Mouse (Mus musculus) gastrocnemius, postnatal 10 days (tissue): ENCODE results near the gene Avpi1. TPM values are rescaled to one million over a fixed set of nuclear protein-coding genes. Genes with fewer than 3 reads are reported as not detected.

ENCODE experiments used
- DNase-seq: peaks from one replicate; pipeline ENCODE4 v3.0.0; 2021; ENCODE audit warnings: mixed read lengths
- long read RNA-seq, 2 experiments: library from polyadenylated mRNA; stranded (forward); transcript quantifications; one replicate each; pipeline ENCODE4 v2.0.0; 2021
- total RNA-seq, 2 experiments: library from RNA; stranded (reverse); gene quantifications; 2 replicates each; pipeline ENCODE4 v1.2.3; 2021

Avpi1 gene
- total RNA-seq = 10 to 100 TPM in 1 of 2 experiments, 1 to 10 TPM in 1; 8.3 to 10.3 TPM
- long read RNA-seq, experiment 1, transcript Avpi1-201 (3 exons, 1,044 nt) = major isoform, 11 of 13 reads
- long read RNA-seq, experiment 1, partial matches to known transcripts = 2 of 13 reads
- long read RNA-seq, experiment 1, other reads (novel, unspliced or antisense) = 0 of 13 reads
- long read RNA-seq, experiment 2, transcript Avpi1-201 (3 exons, 1,044 nt) = major isoform, 8 of 10 reads
- long read RNA-seq, experiment 2, partial matches to known transcripts = 2 of 10 reads
- long read RNA-seq, experiment 2, other reads (novel, unspliced or antisense) = 0 of 10 reads

DNA sequence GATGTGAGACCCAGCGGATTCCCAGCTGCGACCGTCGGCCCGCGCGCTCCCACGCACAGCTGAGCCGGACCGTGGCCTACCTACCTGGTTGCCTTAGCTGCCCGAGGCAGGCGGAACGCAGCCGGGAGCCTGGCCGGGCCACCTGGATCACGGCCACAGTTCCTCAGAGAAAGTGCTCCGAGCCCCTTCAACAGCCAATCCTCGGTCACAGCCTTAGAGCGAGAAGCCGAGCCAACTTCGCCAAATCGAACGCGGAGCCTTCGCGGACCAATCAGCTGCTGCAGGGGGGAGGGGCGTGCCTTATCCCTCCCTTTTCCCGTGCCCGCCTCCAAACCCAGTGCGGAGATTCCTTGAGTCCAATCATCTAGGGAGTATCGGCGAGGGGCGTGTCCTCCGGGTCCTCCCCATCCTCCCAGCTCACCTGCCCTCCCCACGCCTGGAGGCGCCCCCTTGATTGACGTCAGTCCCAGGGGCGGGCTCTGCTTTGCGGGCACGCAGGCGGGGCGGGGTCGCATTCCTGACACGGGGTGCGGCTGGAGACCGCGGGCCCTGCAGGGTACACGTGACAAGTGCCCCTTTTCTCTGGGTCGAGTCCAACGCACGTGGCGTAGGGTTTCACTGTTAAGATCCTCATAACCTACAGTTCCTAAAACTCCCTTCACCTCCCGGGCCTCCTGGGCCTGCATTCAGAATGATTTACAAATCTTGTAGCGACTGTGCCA, at the start of gene Avpi1:
Gene Avpi1, minus strand, starts transcription at position 273 of the 722 bp plus-strand sequence.
- peak; percentile 92 for DNase-seq

- no peak for DNase-seq
These were observed 48.6 kb upstream of the Avpi1 start for GRCm38 (mm10) chr19:42177461-42177860.

- DNase-seq = no peak
These were observed 48.0 kb upstream of the Avpi1 start for GRCm38 (mm10) chr19:42176841-42177240.

DNA sequence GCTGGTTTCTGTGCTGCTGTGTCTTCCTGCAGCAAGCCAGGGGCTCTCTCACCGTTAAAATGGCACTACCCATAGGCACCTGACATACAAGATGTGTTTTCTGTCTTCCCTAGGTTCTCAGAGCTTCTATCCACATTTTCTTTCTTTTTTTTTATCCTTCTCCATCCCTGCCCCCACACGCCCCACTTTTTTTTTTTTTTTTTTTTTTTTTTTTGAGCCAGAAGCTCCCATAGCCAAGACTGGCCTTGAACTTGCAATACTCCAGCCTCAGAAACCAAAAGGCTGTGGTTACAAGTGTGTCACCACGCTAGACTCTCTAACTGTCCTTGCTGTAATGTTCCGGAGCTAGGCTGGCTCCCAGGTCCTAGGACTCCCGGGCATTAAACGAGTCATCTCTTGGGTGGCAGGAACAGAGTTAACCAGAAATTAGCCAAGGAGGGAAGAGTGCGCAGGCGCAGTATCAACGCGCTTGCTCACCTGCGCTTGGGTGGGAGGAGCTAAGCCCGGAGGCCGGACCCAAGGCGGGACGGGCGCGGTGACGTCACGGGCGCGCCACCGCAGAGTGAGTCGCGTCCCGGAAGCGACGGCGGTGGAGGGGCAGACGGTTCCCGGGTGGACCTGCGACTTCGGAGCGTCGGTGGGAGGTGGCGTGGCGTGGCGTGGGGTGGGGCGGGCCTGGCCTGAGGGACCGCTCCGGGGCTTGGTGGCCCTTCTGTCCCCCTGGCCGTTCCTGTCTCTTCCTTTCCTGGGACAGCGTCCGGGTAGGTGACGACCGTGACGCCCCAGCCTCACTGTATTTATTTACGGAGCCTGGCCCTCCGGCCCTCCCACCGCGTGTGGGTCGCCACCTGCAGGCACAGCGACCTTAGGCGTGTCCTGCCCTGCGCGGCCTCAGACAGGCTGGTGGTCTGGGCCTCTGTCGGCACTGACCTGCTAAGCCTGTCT, 41.4 kb upstream of the Avpi1 start:
- peak; percentile 87 for DNase-seq

- DNase-seq = no peak
These were observed 40.6 kb upstream of the Avpi1 start for GRCm38 (mm10) chr19:42169322-42169975.

- DNase-seq = no peak
These were observed 38.6 kb upstream of the Avpi1 start for GRCm38 (mm10) chr19:42167489-42167888.

- DNase-seq = no peak
These were observed 37.9 kb upstream of the Avpi1 start for GRCm38 (mm10) chr19:42166766-42167165.

- peak; percentile 96 for DNase-seq
These were observed 37.3 kb upstream of the Avpi1 start for GRCm38 (mm10) chr19:42166130-42166529.

- DNase-seq = no peak
These were observed 35.3 kb upstream of the Avpi1 start for GRCm38 (mm10) chr19:42164188-42164587.

- no peak for DNase-seq
These were observed 34.9 kb upstream of the Avpi1 start, which contains the start of gene Zfyve27 for GRCm38 (mm10) chr19:42163764-42164163. Zfyve27 (plus strand) TSS chr19:42163951.

GRCm38 (mm10) chr19:42158246-42159017, 29.6 kb upstream of the Avpi1 start:
- DNase-seq = no peak

GRCm38 (mm10) chr19:42157493-42158237, 28.8 kb upstream of the Avpi1 start:
- DNase-seq = no peak

GRCm38 (mm10) chr19:42151990-42152389, 23.1 kb upstream of the Avpi1 start:
- DNase-seq = peak; percentile 86

DNA sequence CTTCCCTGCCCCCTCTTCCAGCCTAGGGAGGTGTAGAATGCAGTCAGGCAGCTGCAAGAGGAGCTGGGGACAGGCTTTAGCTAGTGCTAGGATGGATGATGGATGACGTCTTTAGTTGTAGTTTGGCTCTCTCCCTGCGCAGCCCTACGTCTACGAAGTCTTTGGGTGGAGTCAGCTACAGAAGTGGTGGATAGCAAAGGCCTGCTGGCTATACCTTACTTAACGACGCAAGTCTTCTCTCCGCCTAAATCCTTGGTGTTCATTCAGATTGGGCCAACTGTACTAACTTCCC, 19.7 kb upstream of the Avpi1 start:
- no peak for DNase-seq

- DNase-seq = peak; percentile 69
These were observed 19.1 kb upstream of the Avpi1 start for GRCm38 (mm10) chr19:42147769-42148568.

DNA sequence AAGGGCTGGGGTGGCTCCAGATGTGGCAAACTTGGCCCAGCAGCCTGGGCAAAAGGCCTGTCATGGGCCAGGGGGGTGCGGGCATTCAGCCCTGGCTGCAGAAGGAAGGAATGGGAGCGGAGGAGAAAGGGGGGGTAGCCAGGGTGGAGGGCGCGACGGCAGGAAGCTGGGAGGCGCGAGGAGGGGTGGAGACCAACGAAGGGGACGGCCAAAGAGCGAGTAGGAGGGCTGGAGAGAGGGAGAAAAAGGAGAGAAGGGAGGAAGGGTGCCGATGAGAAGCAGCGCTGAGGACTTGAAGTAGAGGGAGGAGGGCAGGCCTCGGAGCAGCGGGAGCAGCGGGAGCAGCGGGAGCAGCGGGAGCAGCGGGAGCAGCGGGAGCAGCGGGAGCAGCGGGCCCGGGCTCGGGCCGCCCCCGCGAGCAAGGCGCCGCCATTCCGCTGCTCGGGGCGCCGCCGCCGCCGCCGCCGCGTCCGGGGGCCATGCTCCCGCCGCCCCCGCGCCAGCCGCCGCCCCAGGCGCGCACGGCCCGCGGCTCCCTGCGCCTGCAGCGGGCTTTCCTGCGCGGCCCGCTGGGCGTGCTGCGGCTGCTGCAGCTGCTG, 18.4 kb upstream of the Avpi1 start, which contains the start of gene Marveld1:
Gene Marveld1, plus strand, starts transcription at position 231 of the 599 bp plus-strand sequence.
- peak; percentile 70 for DNase-seq

DNA sequence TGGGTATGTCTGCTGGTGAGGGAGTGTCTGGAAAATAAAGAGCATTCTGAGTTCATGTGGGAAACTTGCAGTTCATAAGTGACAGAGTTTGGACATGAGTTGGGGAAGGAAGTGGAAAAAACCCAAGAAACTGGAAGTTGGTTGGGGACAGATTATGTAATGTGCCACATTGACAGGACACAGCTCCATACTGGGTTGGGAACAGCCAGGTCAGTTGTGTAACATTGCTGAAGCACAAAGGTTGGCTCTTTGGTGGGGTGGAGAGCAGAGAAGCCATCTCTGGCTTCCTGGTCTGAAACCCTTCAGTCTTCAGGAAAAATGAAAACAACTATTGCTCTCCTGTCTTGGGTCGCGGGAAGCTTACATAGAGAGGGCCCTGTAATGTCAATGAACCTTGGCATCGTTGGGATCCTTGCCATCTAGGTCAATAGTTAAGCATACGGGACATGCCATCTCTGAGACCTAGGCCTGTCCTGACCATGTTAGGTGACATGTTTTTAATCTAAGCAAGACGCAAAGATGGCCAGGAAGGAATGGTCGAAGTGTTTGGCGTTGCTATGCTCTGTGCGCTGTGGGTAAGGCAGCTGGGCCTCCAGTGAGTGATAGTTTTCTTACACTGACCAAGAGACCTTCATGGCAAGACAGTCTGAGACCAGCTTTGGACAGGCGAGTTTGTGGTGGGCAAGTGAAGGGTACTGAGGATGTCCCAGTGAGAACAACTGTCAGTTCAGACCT, 17.6 kb upstream of the Avpi1 start:
- no peak for DNase-seq

GRCm38 (mm10) chr19:42145731-42146130, 16.9 kb upstream of the Avpi1 start:
- DNase-seq = no peak
